Mouse (Mus musculus) embryonic facial prominence, embryonic 11.5 days (tissue): ENCODE results near the gene P4ha2. TPM values are rescaled to one million over a fixed set of nuclear protein-coding genes. Genes with fewer than 3 reads are reported as not detected.
A peak's percentile ranks its signal among the peaks of the same experiment; 100 is the strongest.

Experiments
- ATAC-seq: fragments of 200-750 bp; cut with Nextera tagmentation; replicated peaks from 2 replicates; pipeline ENCODE4 v1.8.0; 2017; ENCODE audit warnings: low read depth; ENCODE audit not compliant: insufficient number of reproducible peaks, low FRiP score, low TSS enrichment
- DNase-seq: peaks from one replicate; pipeline ENCODE4 v3.0.0-alpha.2; 2015; ENCODE audit warnings: low spot score
- H3K27ac ChIP-seq: fragments of 300-500 bp; sonication (generic); replicated peaks from 2 replicates; pipeline ENCODE4 v1.5.1; 2014; ENCODE audit warnings: mild to moderate bottlenecking, low read depth, low read length, control low read depth
- H3K27me3 ChIP-seq: fragments of 300-500 bp; sonication (generic); 2 replicates; pipeline ENCODE4 v1.6.1; 2014; ENCODE audit warnings: mild to moderate bottlenecking, low read length, moderate library complexity, mixed read lengths; ENCODE audit not compliant: control insufficient read depth, insufficient read depth
- H3K36me3 ChIP-seq: fragments of 300-500 bp; sonication (generic); replicated peaks from 2 replicates; pipeline ENCODE4 v1.6.1; 2014; ENCODE audit warnings: low read depth, mild to moderate bottlenecking, low read length, moderate library complexity, mixed read lengths; ENCODE audit not compliant: control insufficient read depth, insufficient read depth
- H3K4me1 ChIP-seq: fragments of 300-500 bp; sonication (generic); 2 replicates; pipeline ENCODE4 v1.6.1; 2014; ENCODE audit warnings: low read length, mixed read lengths; ENCODE audit not compliant: control insufficient read depth, insufficient read depth
- H3K4me2 ChIP-seq: fragments of 300-500 bp; sonication (generic); 2 replicates; pipeline ENCODE4 v1.6.1; 2014; ENCODE audit warnings: low read depth, mild to moderate bottlenecking, control low read depth, low read length, moderate library complexity
- H3K4me3 ChIP-seq: fragments of 300-500 bp; sonication (generic); 2 replicates; pipeline ENCODE4 v1.5.1; 2014; ENCODE audit warnings: low read depth, low read length, control low read depth
- H3K9ac ChIP-seq: fragments of 300-500 bp; sonication (generic); replicated peaks from 2 replicates; pipeline ENCODE4 v1.6.1; 2014; ENCODE audit warnings: mild to moderate bottlenecking, control low read depth, low read length
- H3K9me3 ChIP-seq: fragments of 300-500 bp; sonication (generic); replicated peaks from 2 replicates; pipeline ENCODE4 v1.6.1; 2016; ENCODE audit warnings: mild to moderate bottlenecking, low read length, inconsistent platforms, mixed read lengths; ENCODE audit not compliant: control insufficient read depth
- WGBS: fragments of 180-500 bp; shearing (Covaris S2); extraction: QIAGEN DNeasy Blood & Tissue Kit; methylation state at CpG from one replicate; pipeline ENCODE4 v1.1.7; 2014; 5-methylcytosine and 5-hydroxymethylcytosine counted together
- polyA plus RNA-seq: library from polyadenylated mRNA; unstranded; fragments of >200 nt; fragmentation: Nextera tagmentation; extraction: Ambion mirVana; gene quantifications from 2 replicates; pipeline ENCODE4 v1.2.1, GENCODE M21; 2014

The P4ha2 gene
- polyA plus RNA-seq, 1 experiment from 2014 or later = 42.8 TPM

DNA sequence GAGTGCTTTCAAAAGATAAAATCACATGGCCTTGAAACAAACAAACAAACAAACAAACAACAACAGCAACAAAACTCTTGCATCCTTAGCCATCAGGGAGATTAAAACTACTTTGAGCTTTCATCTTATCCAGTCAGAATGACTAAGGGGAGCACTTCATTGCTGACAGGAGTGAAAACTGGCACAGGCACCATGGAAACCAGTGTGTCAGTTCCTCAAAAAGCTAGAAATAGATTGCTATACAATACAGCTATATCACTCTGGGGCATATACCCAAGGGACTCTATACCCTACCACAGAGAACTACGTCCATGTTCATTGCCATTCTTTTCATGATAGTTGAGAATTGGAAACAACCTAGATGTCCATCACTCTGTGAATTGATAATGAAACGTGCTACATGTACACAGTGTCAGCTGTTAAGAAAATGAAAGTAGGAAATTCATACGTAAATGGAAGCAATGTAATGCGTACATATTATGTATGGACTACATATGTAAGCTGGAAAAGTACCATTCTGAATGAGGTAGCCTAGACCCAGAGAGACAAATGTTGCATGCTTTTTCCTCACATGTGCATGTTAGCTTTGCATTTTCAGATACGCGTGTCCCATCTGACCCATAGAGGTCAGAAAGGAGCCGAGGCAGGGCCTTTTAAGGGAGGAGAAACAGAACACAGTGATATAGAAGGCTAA, 11.5 kb upstream of the P4ha2 start:
- Histone ChIP-seq H3K9ac (no peak overlapping the region), H3K9me3 (no peaks in the 10 kb centered on the region), H3K27me3 (no peaks in the 10 kb centered on the region), H3K36me3 (no peaks in the 10 kb centered on the region), H3K4me3 (no peak overlapping the region), H3K4me1 (no peaks in the 10 kb centered on the region), H3K27ac (no peak overlapping the region), H3K4me2 (no peak overlapping the region)
- ATAC-seq (no peak), DNase-seq (no peak)
- WGBS = 79% methylated on average over 7 of the region's 7 CpGs

DNA sequence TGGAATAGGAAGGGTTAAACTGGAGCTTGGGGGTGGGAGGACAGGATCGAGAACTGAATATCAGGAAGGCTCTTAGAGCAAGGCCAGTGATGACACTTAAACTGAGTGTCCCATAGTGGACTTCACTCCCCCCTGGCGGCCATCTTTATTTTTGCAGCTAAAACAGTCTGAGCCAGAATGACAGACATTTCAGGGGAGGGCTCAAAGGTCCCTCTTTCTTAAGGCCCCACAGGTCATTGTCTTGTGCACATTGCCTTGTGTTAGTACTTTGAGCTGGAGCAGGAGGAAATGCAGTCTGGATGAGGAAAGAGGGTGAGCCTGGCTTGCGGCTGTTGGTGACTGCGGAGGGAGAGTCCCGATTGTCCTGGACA, 11.0 kb upstream of the P4ha2 start:
- ATAC-seq = peak; percentile 57; the same call in 1 of the 2 replicates

DNA sequence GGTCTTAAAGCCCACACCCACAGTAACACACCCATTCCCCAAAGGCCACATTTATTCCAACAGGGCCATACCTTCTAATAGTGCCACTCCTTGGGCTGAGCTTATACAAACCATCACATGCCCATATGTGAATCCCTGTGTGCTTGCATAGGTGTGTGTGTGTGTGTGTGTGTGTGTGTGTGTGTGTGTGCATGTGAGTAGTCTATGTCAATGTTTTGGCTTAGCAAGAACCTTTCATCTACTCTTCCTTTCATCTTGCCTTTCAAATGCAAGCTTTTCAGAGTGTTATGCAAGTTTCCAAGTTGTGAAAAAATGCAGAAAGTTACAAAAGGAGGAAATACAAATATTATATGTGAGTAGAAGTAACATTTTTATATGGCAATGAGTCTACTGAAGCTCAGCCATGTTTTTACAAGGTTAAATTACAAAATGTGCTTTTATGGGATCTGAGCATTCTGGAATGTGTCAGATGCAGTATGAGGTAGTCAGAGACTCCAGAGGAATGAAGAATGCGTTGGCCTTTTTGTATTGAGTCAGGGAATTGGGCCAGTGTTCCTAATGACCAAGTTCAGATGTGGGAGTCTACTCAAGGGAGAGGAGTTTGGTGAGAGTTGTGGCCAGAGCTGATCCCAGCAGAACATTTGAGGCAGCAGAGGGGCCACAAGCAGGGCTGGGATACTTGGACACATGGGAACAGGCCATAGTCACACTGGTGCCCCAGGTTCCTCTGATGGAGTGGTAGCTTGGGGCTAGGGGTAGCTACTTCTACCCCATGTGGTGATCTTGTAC, 9.6 kb upstream of the P4ha2 start:
- DNase-seq = no peak
- H3K4me2 ChIP-seq = no peak overlapping the region
- no peaks in the 10 kb centered on the region for H3K4me1 ChIP-seq
- H3K27me3 ChIP-seq = no peaks in the 10 kb centered on the region
- 73% methylated on average over 1 of the region's 1 CpGs for WGBS
- no peaks in the 10 kb centered on the region for H3K9me3 ChIP-seq
- H3K27ac ChIP-seq = no peak overlapping the region
- no peak for ATAC-seq
- H3K9ac ChIP-seq = no peak overlapping the region
- H3K36me3 ChIP-seq = no peaks in the 10 kb centered on the region
- no peak overlapping the region for H3K4me3 ChIP-seq

More for the DNA sequence above, 11.0 kb upstream of the P4ha2 start:
- DNase-seq = peak; percentile 86
- Histone ChIP-seq H3K4me1 (no peaks in the 10 kb centered on the region), H3K36me3 (no peaks in the 10 kb centered on the region), H3K4me2 (no peak overlapping the region), H3K9ac (no peak overlapping the region), H3K4me3 (no peak overlapping the region), H3K27me3 (no peaks in the 10 kb centered on the region), H3K9me3 (no peaks in the 10 kb centered on the region), H3K27ac (no peak overlapping the region)
- 52% methylated on average over 5 of the region's 5 CpGs for WGBS

DNA sequence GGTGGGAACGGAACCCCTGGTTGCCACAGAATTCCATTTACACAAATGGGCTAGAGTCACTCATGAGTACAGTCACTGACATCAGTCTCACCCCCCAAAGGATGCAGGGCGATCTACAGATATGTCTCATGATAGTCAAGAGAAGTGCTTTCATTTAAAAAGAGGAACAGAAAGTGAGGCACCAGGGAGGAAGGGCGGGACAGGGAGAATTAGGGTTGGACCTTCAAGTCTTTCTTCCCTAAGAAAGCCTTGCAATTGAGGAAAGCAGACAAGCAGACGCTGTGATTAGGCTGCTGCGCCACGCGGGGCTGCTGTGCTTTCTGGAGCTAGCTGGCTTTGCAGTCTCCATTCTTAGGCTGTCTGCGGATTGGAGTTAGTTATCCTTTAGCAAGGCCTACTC, 8.2 kb upstream of the P4ha2 start:
- DNase-seq = no peak
- WGBS = 60% methylated on average over 8 of the region's 8 CpGs
- no peak overlapping the region for H3K4me3 ChIP-seq

DNA sequence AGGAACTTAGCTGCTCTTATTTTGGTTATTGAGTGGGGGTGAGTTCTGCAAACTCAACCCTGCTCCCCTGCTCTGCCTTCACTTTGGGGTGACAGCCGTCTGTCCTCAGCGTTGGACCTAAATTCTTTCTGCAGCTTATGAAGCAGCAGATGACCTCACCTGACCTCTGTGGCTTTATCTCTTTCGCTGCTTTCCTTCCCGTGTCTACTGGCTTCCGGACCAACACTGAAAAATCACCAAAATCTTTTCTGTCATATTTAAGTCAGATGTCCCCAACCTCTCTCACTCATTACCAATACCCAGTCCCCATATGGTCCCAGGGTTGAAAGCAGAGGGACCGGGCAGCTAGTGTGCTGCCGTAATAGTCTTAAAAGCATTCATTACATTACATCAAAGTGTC, 7.7 kb upstream of the P4ha2 start:
- no peak for DNase-seq
- 64% methylated on average over 7 of the region's 7 CpGs for WGBS

More for the DNA sequence above, 8.2 kb upstream of the P4ha2 start:
- no peaks in the 10 kb centered on the region for H3K27me3 ChIP-seq
- H3K4me1 ChIP-seq = no peaks in the 10 kb centered on the region
- no peak overlapping the region for H3K4me2 ChIP-seq
- no peak overlapping the region for H3K27ac ChIP-seq
- no peak overlapping the region for H3K9ac ChIP-seq
- H3K36me3 ChIP-seq = no peaks in the 10 kb centered on the region
- H3K9me3 ChIP-seq = no peaks in the 10 kb centered on the region
- ATAC-seq = no peak

DNA sequence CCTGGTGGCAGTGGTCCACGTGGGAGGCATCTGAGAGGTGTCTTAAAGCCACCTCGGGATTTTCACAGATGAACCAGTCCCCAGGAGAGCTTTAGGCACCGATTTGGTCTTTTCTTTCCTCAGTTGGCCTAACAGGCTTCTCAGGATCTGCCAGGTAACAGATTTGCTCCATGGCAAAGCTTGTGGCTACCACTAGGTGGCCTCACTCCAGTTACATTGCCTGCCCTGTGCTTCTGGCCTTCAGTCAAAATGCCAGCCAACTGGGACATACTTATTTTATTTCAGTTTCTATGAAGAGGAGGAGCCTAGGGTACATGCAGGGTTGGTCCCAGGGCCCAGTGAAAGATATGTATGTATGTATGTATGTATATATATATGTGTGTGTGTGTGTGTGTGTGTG, 6.9 kb upstream of the P4ha2 start:
- Histone ChIP-seq H3K27me3 (no peaks in the 10 kb centered on the region), H3K4me1 (no peaks in the 10 kb centered on the region), H3K27ac (no peak overlapping the region), H3K36me3 (no peaks in the 10 kb centered on the region), H3K4me3 (no peak overlapping the region), H3K4me2 (no peak overlapping the region), H3K9ac (no peak overlapping the region), H3K9me3 (no peaks in the 10 kb centered on the region)
- WGBS = 2% methylated on average over 3 of the region's 3 CpGs
- DNase-seq = peak; percentile 67
- 0 out of 2 replicates have a peak, but pooled peaks have one; percentile 23 for ATAC-seq

More for the DNA sequence above, 7.7 kb upstream of the P4ha2 start:
- Histone ChIP-seq H3K4me3 (no peak overlapping the region), H3K4me2 (no peak overlapping the region), H3K27me3 (no peaks in the 10 kb centered on the region), H3K27ac (no peak overlapping the region), H3K4me1 (no peaks in the 10 kb centered on the region), H3K36me3 (no peaks in the 10 kb centered on the region), H3K9me3 (no peaks in the 10 kb centered on the region), H3K9ac (no peak overlapping the region)
- ATAC-seq = no peak

DNA sequence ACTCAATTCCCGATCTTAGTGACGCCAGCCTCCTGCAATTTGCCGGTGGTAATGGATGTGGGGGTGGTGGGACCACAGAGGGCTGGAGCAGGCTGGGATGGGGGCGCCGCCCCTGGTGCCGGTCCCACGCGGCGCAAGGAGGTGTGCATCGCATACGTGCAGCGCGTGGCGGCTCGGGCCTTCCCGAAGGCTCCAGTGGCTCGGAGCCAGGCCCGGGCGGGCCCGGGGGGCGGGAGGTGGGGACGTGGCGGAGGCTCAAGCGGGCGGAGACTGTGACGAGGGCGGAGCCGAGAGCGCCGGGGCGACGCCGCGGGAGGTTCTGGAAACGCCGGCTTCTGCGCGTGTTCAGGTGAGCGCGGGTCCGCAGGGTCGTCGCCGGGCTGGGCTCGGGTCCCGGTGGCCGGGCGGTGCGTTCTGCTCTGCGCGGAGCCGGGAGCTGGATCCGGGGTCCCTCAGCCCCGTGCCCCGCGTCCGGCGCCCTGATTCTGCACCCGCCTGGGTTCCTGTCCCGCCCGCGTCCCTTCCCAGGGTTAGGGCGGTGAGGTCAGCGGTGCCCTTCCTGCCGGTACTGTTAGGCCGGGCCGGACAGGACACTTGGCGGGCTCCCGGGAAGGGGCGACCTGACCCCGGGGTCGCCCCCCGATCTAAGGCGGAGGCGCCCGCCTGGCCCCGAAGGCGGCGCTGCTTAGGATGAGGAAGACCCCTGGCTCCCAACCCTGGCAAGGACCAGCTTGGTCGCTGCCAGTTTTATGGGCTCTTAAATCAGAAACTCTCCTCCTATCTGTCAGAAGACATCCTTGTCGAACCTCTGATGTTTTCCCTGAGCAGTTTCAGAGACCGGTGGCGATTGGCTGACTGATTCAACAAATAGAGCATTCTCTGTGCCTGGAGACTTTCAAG, 1.0 kb downstream of the P4ha2 start:
- no peaks in the 10 kb centered on the region for H3K9me3 ChIP-seq
- H3K4me2 ChIP-seq = peak overlapping the region; percentile 98

More for the DNA sequence above, 1.0 kb downstream of the P4ha2 start:
- no peak overlapping the region; the same call in 1 of the 2 replicates for H3K27ac ChIP-seq
- peak; percentile 86 for ATAC-seq
- peak overlapping the region; percentile 71 for H3K9ac ChIP-seq
- H3K4me3 ChIP-seq = peak overlapping the region; percentile 65
- no peaks in the 10 kb centered on the region for H3K4me1 ChIP-seq
- DNase-seq = peak; percentile 85
- WGBS = under 1% methylated on average over 55 of the region's 83 CpGs
- no peaks in the 10 kb centered on the region for H3K36me3 ChIP-seq
- H3K27me3 ChIP-seq = no peaks in the 10 kb centered on the region
